Mouse (Mus musculus) cerebellum, postnatal 25 days (tissue): ENCODE data around the gene Gse1.
"Not testable (repeated sequence)": the region's sequence is repeated elsewhere in the genome, so short reads cannot be mapped to it uniquely, and the experiment has no call there.

Experiments used
- DNase-seq, 2 experiments: peaks; one replicate each; pipeline ENCODE4 v3.0.0; 2021; ENCODE audit warnings: mixed read lengths in 2 of 2

Gene Gse1

DNA sequence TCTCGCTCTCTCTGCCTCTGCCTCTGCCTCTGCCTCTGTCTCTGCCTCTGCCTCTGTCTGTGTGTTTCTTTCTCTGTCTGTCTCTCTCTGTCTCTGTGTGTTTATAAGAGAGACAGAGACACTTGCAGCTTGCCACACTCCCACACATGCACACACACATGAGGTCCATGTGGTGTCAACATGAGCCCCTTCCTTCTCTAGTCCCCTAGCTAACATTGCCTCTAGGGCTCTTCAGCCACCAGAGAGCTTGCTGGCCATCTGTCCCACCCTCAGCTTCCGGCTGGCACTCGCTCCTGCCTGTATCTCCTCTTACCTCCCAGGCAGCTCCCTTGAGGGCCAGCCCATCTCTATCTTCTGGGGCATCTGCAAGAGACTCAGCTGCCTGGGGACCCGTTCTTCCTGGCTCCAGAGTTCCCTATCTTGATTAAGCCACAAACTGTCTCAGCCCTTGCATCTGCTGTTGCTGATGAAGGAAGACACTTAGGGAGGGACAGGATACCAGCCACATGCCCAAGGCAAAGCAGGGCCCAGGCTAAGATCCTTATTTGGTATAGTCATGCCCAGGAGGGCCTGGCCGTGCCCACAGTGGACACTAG is 97.0 kb downstream of the Gse1 start:
- DNase-seq = no peak

DNA sequence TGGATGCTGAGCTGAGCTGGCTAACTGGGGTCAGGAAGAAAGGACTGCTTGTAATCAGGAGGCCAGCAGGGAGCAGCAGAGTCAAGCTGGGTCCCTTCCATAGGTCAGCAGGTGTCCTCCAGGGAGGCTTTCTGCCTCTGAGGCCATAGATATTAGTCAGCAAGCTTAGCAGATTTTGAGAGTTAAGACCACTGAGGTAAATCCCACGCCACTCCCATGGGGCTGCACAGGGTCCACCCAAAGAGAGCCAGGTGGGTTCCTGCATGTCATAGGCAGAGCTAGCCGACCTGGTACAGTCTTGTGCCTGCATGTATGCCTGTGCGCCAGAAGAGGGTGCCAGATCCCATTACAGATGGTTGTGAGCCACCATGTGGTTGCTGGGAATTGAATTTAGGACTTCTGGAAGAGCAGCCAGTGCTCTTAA is 98.9 kb downstream of the Gse1 start:
- peak; percentile 69 to 76 for DNase-seq

DNA sequence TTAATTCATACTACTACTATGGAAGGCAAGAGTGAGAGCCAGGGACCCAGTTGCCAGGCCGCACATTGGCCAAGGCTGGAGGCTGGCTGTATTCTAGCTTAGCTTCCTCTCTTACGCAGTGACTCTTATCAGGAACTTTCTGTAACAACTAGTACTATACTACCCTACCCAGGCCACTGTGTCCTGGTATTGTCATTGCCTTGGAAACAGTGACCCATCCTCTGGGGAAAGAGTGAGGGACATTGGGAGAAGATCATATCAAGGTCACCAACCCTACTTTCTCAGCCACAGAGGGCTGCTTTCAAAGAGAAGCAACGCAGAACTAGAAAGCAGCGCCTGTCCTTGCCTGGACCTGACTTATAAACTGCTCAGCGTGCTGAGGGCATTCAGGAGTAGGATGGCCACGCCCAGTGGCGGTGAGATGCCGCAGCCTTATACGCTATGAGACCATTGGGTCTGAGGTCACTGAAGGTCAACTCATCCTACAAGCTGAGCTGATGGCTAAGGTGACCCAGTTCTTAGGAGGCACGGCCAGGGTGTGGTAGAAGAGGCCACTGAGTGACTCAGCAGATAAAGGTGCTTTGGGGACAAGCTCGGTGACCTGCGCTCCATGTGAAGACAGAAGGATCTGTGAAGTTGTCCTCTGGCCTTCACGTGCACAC is 100.2 kb downstream of the Gse1 start:
- DNase-seq = no peak

DNA sequence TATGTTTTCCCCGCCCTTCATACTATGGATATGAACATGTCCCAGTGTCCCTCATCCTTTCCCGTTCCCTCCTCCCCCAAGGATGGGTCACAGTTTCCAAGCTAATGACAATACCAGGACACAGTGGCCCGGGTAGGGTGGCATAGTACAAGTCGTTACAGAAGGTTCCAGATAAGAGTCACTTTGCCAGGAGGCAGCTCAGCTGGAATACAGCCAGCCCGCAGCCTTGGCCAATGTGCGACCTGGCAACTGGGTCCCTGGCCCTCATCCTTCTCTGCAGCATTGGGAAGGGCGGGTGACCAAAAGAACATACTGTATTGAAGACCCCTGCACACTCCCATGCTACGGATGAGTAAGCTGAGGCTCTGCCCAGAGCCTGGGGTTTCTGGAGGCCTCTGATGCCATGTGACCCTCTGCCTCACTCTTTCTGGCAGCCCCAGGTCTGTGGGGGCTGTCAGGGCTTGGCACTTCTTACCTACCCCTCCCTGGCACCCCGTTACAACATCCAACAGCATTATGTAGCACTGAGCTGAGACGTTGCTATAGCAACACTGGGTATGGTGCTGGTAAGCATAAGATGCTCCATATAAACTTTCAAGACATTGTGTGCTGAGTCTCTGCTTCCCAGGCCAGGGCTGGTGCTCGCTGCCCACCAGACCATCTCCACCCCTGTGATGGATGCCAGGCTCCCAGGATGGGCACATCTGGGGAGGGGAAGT is 100.9 kb downstream of the Gse1 start:
- peak in 1 of 2 experiments; percentile 53 for DNase-seq

DNA sequence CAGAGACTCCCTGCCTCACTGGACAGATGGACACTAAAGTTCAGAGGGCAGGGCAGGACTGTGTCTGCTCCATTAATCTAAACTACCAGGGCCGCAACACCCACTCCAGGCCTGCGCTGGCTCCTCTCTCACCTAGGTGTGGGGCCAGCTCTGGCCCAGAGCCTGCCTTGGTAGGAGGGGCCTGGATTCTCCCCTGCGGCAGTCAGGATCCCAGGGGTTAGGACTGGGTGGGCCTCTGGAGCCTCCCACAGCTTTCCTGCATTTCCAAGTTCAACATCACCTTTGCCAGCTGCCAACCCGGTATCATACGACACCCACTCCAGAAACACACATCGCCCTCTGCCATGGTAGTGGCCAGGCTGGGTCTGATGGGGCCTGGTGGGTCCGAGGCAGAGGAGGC is 102.8 kb downstream of the Gse1 start:
- no peak for DNase-seq

DNA sequence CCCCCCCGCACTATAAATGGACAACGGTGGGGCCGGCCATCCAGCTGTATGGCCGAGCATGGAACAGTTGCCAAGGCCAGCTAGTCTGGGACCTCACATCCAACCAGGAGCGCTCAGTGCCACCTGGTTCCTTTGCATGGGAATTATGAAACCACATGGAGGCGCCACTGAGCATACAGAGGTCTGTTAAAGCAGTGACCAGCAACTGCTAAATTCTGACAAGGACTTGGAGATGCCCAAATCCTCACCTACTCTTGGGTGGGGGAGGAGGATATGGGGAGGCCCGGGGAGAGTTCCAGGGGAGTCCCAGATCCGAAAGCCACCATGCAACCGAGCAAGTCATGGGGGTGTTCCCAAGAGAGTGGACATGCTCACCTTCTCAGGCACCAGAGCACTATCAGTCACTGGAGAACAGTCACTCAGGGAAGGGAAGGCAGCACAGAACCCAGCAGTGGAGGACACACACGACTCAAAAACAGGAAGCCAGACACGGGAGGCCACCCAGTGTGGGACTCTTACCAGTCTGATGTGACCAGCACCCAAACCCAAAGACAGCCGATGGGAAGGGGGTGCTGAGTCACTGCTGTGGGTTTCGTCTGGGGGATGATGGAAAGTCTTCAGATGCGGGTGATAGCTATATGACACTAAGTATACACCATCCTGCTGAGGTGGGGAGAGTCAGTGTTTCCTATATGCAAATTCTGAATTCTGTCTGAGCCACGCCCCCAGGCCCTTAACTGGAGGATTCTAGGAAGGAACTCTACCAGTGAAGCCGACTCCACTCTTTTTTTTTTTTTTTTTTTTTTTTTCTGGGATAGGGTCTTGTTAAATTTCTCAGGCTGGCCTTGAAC is 104.3 kb downstream of the Gse1 start:
- peak; percentile 50 to 74 for DNase-seq

DNA sequence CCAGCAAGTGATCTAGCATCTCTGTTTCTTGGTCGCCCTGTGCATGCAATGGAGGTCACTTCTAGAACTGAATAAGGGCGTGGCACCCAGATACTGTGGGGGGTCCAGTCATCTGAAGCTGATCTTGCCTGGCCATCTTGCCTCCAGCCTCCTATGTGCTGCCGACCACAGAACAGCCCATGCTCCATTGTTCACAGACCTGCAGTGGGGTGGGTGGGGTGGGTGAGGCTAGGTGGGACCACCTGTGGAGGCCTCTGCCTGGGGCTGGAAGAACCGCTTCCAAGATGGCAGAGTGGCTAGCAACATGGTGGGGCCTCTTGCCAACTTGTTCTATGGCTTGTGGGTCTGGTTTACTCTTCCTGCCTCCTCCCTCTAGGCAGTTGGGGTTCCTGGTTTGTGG is 105.4 kb downstream of the Gse1 start:
- no peak for DNase-seq

DNA sequence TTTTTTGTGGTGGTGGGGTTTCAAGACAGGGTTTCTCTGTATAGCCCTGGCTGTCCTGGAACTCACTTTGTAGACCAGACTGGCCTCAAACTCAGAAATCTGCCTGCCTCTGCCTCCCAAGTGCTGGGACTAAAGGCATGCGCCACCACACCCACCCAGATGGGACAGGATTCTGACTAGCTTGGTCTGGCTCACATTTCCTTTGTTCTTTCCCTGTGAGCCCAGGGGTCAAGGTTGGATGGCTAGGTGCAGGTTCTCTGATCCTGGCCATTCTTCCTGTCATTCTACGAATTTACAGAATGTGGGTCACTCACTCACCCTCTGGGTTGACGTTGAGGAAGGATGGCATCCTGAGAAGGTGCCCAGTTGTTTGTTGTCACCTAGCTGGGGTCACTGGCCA is 106.0 kb downstream of the Gse1 start:
- not testable (repeated sequence) for DNase-seq

DNA sequence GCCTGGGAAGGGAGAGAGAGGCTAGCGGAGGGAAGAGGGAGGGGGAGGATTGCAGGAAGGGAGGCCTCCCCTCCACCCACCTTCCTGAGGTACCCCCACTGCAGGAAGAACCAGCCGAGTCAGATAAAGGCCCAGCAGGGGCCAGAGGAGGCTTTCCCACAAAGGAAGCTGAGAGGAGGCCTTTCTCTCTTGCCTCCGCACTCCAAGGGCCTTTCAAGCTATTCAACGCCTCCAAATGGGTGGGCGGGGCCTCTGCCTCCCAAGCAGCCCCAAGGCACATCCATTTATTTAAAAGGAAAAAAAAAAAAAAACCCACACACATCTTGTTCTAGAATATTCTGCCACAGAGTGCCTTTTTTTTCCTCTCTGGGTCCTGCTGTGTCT is 106.6 kb downstream of the Gse1 start:
- DNase-seq = peak in 1 of 2 experiments; percentile 52

DNA sequence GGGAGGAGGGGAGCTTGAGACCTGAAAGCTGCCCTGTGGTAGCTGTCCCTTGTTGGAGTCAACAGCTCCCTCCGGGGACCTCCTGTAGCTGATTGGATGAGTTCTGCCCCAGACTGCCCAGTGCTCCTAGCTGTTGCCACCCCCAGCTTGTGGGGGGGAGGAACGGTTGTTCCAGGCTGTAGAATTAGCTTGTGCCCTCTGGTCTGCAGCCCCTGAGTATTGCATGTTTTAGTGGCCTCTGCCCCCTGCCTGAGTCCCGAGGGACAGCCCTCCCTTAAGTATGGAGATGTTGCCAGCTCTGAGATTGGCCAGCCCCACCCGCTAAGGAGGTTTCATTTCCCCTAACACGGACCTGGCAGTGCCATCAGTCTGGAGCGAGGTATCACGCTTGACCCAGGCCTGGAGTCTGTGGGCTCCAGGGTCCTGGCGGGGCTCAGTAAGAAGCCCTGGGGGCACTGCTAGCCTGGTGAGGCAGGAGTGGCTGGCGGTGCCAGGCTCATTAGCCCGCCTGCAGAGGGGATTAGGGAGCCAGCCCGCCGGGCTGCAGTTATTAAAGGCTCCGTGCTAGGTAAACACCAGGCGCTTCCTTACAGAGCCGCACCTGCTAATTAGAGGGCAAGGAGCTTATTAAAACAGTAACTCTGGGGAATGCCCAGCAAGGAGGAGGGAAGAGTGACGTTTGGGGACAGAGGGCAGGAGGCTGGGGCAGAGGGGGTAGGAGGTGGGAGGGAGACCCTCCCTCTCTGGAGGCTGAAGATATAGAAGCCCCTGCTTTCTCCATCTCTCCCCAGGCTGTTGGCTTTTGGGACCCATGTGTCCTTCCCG is 107.2 kb downstream of the Gse1 start:
- peak; percentile 53 to 63 for DNase-seq

DNA sequence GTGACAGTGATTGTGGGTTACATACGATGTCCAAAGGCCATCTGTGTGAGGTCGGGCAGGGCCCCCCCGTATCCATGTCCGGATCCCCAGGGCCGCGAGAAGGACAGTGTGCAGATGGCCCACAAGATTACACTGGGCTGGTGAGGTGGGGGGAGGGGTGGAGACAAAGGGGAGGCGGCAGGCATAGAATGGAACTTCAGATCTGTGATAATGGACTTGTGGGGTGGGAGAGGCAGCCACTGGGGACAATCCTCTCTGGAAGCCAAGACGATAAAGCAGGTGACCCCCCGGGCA is 107.8 kb downstream of the Gse1 start:
- peak; percentile 59 to 74 for DNase-seq

DNA sequence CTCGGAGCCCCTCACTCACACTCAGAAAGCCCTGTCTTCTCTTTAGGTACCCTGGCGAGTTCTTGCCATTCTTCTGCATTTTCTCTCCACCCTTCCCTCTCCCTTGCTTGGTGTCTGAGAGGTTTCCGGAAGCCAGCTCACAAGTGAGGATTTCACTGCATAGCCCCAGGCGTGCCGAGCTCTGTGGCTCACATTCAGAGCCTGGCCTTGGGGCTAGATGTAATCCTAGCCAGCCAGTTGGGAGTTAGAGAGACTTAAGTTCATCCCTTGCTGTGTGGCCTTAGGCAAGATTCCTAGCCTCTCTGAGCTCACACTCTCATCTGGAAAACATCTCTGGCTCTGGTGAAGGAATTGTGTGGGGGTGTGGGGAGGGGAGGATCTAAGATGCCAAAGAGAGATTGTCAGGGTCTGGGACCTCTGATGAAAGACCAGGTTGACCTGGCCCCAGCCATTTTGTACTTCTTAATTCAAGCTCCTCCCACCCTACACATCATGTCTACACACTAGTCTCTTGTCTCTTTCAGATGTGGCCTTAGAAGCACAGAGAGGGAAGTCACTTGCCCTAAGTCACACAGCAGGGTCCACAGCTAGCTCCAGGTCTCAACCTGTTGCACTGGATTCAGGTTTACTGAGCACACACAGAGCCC is 108.8 kb downstream of the Gse1 start:
- DNase-seq = no peak

DNA sequence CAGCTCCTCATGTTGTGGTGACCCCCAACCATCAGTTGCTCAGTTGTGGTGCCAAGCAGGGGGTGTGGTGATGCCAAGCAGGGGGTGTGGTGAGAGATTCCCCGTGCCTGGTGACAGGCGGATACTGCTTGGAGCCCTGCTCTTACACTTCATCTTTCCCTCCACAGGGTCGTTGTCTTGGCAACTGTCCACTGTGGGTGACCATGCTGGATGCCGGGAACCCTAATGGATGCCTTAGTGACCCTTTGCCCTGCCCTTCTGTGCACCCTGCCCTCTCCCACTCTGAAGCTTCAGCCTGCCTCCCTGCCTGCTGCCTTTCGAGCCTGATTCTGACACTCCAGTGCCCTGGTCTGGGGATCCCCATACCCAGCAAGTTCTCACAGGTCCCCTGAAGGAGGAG is 109.4 kb downstream of the Gse1 start:
- DNase-seq = no peak

DNA sequence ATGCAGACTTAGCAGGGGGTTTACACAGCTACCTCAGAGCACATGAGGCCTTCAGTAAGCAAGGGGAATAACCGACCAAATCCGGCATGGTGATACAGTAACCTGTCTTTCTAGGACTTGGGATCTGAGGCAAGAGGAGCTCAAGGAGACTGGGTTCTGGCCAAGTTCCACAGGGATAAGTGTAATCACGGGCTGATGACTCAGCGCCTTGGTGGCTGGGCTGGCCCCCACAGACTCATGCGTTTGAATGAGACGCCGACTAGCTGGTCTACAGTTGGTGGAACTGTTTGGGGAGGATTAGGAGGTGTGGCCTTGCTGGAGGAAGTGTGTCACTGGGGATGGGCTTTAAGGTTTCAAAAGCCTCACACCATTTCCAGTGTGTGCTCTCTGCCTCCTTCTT is 110.4 kb downstream of the Gse1 start:
- no peak for DNase-seq

DNA sequence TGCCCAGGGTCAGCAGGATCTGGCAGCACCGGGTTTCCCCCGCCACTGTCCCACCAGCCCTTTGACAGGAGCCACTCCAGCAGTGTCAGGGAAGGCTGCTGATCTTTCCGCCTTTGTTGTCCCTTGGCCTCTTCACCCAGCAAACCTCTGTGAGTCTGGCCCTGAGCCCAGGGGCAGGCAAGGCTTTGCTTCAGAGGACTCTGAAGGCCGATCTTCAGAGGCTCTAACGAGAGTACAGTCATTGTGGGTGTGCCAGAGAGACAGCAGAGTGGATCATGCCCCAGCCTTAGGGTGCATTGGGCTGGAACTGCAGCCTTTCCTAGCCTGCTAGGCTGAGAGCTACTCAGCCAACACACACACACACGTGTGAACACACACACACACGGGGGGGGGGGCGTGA is 111.5 kb downstream of the Gse1 start:
- peak in 1 of 2 experiments; percentile 46 for DNase-seq

DNA sequence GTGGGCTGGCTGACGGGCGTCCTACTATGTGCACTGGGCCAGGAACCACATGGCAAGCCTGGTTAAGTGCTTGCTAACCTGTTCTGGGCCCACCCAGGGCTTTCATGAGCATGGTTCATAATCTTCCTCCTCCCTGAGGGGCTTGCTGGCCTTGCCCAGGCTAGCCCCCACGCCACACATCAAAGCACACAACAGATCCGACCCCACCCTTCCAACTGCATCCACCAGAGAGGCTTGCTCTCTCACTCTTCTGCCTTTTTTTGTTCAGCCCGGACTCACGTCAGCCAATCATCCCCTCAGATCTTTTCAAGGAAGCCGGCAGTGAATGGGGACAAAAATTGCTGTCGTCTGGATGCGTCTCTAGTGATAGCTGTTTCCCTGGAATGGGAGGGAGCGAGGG is 112.9 kb downstream of the Gse1 start:
- DNase-seq = no peak

DNA sequence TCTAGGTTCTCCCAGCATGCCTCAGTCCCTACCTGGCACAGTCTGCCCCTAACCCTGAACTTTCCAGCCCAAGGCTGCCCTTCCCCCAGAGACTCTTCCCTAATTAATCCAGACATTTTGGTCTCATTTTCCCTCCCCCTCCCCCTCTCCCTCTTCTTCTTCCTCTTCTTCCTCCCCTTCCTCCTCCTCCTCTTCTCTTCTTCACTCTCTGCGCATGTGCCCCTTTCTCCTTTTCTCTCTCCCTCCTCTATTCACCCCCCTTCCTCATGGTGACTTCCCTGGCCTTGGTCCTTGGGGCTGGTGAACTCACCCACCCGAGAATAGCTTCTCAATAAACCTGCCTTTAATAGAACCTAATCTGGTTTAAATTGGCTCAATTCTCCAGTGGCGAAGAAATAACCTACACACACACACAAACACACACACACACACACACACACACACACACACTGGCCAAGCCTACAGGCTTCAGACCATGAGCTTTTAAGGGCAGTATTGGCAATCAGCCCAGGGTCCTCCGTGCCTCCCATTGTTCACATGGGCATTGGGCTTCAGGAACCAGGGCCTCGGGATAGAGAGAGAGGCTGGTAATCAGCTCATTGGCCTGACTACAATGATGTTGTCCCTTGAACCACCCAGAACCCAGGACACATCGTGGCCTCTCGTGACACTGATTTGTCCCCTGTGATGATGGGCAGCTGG is 114.7 kb downstream of the Gse1 start:
- no peak for DNase-seq

DNA sequence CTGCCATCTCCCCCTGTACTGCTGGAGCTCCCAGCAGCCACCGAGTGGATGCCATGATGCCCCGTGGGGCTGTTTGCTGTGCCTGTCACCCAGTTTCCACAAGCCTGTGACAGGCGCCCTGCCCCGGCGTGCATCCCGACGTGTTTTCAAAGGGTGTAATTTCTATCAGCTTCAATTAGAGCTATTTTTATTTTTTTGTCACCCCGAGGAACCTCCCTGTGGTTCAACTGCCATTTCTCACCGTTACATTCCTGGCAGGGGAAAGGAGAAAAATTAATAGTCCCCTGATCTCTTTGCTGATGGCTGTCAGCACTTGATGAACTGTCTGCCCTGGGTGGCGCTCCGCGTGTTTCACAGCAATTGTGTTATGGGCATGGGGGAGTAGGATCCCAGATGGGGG is 115.3 kb downstream of the Gse1 start:
- DNase-seq = no peak

DNA sequence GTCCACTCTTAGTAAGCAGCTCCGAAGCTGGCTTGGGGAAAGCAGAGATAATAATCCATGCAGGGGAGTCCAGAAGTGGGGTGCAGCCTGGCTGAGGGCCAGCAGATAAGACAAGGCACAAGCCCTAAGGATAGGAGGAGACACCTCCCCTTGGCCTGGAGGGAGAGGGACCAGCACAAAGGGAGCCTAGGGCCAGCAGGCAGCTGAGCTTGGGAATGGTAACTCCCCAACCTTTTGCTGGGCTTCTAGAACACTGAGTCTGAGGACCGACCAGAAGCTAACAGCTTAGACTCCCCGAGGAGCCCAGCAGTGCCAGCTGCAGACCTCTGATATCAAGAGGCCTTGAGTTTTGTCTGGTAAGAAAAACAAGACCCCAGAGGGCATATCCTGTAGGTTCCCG is 115.9 kb downstream of the Gse1 start:
- DNase-seq = no peak

DNA sequence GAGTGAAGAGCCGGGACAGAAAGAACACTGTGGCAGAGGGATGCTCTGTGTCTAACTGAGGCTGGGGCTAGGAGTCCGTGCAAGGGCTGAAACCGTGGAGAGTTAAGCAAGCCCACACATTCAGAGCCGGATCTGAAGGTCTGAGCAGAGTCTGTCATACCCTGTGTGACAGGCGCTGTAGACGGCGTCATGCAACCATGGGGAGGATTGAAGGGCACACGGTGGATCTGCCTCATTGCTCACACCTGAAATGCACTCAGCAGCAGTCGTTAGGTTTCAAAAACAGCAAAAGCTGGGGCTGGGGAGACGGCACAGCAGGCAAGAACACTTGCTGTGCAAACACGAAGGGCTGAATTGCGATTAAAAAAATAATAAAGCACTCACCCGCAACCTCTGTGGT is 116.3 kb downstream of the Gse1 start:
- no peak for DNase-seq

DNA sequence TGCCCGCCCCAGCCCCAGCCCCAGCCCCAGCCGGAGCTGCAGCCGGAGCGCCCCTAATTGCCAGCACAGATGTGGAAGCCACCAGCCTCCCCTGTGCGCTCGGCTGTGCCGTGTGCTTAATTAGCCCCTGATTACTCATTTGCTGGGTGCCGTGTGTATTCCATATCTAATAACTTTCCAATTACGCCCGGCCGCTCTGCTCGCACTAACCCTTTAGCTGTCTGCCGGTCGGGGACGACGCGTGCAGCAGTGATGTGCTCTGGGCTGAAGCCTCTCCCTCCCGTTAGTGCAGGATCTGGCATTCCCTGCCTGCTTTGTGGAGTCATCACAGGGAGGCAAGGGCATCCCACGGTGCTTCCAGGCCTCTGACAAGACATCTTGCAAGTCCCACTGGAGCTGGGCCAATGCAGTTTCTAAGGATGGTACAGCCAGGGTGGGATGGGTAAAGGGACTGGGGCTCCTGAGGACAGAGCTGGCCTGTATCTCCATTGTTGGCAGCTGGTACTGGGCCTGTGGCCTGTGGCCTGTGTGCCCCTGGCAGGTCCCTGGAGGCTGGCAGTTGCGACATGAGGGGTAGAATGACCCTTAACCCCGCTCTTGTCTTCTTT is 119.6 kb downstream of the Gse1 start:
- DNase-seq = no peak
